Mouse (Mus musculus) c-Kit-positive CD71-positive TER-119-negative erythroid progenitor cells, embryonic 14.5 days (primary cell): ENCODE results near the gene Fam234b.

Source experiments
- DNase-seq: peaks from one replicate; pipeline ENCODE4 v3.0.0-alpha.2; 2013; ENCODE audit warnings: low read depth

Fam234b gene

GRCm38 (mm10) chr6:135268392-135268791, 70.6 kb downstream of the Fam234b start:
- no peak for DNase-seq

- DNase-seq: no peak
These were observed 71.8 kb downstream of the Fam234b start for GRCm38 (mm10) chr6:135269626-135270025.

- DNase-seq: no peak
These were observed 74.0 kb downstream of the Fam234b start for GRCm38 (mm10) chr6:135271761-135272160.

GRCm38 (mm10) chr6:135273066-135273465, 75.3 kb downstream of the Fam234b start:
- no peak for DNase-seq

GRCm38 (mm10) chr6:135275231-135275630, 77.5 kb downstream of the Fam234b start:
- DNase-seq: no peak

- no peak for DNase-seq
These were observed 78.9 kb downstream of the Fam234b start for GRCm38 (mm10) chr6:135276474-135277295.

GRCm38 (mm10) chr6:135278302-135278701, 80.5 kb downstream of the Fam234b start:
- no peak for DNase-seq

GRCm38 (mm10) chr6:135279286-135279685, 81.5 kb downstream of the Fam234b start:
- no peak for DNase-seq

GRCm38 (mm10) chr6:135279856-135280255, 82.1 kb downstream of the Fam234b start:
- no peak for DNase-seq

GRCm38 (mm10) chr6:135292391-135292790, 94.6 kb downstream of the Fam234b start:
- DNase-seq: no peak

- no peak for DNase-seq
These were observed 96.4 kb downstream of the Fam234b start for GRCm38 (mm10) chr6:135294150-135294549.
